Mouse (Mus musculus): ENCODE measurements at regions not wholly inside any gene's neighbourhood (a gene's known extent, or its start where the extent isn't known, plus 50 kb on each side); places are given as distances from the start of the nearest gene placed in this dataset.

DNA sequence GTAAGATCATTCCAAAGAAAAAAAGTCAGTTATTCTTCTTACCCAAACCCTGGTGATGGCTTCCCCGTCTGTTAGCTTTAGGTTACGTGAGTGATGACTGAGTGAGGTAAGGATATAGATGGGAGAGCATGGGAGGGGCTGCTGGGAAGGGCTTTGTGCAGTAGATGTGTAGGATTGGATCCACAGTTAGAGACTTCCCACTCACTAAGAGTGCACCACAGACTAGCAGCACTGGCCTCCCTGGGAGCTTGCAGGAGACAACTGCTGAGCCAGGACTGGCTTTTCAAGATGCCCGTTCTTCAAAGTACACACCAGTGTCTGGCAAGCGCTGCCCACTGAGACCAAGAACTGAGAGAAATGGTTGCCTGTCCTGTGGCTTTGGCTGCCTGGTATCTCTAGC is 62.0 kb upstream of the Ifne start:
- DNase-seq (ENCODE audit: low spot score), result no peak

GRCm38 (mm10) chr4:88940670-88941069 is 60.7 kb upstream of the Ifne start:
- no peak for DNase-seq (ENCODE audit: low spot score)

GRCm38 (mm10) chr4:88939397-88939796 is 59.4 kb upstream of the Ifne start:
- no peak for DNase-seq (ENCODE audit: low spot score)

- no peak for DNase-seq (ENCODE audit: low spot score)
Observed at GRCm38 (mm10) chr4:88938712-88939032, 58.7 kb upstream of the Ifne start.

DNA sequence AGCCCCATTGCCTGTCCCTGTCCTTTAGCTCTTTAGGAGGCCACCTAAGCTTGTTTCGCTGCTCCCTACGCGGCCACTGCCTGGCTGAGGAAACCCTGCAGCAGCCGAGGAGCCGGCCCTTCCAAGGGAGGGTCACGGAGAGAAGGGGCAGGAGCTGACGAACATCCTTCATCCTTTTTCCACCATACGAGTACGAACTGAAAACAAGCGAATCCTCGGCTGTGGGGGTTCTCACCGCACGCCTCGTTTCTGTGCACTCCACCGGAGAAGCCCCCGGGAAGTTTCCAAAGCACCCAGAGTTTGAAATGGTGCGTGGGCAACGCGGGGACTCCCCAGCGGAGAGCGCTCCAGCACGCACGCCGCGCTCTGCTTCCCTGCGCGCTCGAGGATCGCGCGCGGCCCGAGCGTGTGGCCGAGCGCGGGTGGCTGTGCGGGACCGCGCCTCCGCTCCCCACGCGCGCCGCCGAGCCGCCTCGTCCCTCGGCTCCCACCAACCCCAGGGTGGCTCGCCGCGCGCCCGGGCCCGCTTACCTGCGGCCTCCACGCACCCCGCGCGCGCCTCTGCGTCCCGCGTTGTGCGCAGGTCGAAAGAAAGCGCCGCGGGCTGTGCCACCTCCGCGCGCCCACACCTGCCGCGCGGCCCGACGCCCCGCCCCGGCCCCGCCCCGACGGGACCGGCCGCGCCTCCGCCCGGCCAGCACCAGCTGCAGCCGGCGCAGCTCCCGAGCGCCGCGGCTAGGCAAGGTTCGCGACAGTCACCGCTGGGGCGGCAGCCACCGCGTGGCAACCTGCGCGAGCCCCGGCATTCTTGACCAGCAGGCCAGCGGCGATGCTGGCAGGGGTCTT is 58.1 kb upstream of the Ifne start:
- peak; percentile 63 for DNase-seq (ENCODE audit: low spot score)

DNA sequence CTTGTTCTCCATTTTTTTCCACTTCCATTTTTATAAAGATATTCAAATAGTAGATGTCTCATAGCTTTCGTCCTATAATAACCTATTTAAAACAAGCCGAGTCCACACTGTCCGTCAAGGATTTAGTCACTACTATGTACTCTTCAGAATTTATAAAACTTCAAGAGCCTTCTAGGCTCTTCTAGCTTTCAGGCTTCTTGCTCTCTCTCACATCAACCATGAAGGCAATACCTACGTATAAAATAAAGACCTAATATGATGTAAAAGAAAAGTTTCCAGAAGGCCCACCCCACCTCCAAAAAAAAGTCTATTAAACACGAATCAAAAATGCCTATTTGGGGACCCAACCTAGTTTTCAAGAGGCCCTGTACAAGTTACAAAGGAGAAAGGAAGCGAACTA is 57.0 kb upstream of the Ifne start:
- no peak for DNase-seq (ENCODE audit: low spot score)

GRCm38 (mm10) chr4:88935901-88936300 is 55.9 kb upstream of the Ifne start:
- DNase-seq (ENCODE audit: low spot score), result no peak

DNA sequence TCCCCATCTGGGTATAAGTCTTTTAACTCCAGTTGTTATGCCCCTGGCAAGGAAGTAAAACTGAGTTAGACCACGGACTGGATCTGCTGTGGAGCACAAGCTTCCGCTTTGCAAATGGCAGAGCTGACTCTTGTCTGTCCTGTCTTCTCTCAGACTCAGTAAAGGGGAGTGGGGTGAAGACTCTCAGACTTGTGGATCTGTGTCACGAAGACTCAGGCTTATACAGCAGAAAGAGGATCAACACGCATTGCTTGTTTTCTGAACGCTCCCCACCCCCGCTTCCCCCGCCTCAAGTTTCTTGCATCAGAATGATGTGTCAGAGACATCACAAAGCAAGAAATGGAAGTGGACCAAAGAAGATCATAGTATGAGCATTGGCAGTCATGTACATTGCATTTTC is 55.3 kb upstream of the Ifne start:
- no peak for DNase-seq (ENCODE audit: low spot score)

DNA sequence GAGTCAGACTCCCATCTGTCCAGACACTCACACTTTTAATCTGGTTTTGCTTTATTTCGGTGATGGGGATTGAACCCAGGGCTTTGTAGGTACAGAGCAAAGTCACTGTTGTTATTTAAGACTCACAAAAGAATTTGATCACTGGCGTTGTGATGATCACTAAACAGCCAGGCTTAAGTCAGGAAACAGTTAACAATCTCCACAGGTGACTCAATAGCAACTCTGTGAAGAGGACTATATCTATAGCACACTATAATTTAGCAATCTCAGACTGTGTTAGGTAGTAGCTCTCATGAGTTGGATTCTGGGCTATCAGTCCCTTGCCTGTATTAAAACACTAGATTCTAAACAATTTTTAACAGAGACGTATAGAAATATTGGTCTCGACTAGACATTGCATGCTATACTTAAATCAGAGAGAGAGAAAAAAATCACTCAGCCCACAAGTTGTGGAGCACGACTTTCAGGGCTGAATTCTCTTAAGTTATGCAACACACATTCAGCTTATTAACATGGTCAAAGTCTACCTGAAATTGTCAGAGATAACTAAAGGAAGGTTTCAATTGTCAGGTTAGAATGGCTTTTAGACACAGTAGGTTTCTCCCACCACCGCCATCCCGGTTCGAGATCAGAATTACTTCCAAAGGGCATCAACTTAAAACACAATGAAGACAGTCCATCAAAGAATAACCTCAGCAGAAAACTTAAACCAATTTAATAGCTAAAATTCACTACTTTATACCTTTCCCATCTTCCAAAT is 54.4 kb upstream of the Ifne start:
- DNase-seq (ENCODE audit: low spot score), result no peak

- DNase-seq (ENCODE audit: low spot score), result no peak
Observed at GRCm38 (mm10) chr4:88931217-88931616, 51.2 kb upstream of the Ifne start.

Data from urinary bladder, adult 2 months (tissue).